Mouse (Mus musculus): ENCODE data around the gene H2al2b. TPM values are rescaled to one million over a fixed set of nuclear protein-coding genes. Genes with fewer than 3 reads are reported as not detected.
"Not testable (repeated sequence)": the region's sequence is repeated elsewhere in the genome, so short reads cannot be mapped to it uniquely, and the experiment has no call there.

H2al2b gene
- not detected for total RNA-seq (2021)
- long read RNA-seq, experiment 1 = 0 reads
- long read RNA-seq, experiment 2 = 0 reads

DNA sequence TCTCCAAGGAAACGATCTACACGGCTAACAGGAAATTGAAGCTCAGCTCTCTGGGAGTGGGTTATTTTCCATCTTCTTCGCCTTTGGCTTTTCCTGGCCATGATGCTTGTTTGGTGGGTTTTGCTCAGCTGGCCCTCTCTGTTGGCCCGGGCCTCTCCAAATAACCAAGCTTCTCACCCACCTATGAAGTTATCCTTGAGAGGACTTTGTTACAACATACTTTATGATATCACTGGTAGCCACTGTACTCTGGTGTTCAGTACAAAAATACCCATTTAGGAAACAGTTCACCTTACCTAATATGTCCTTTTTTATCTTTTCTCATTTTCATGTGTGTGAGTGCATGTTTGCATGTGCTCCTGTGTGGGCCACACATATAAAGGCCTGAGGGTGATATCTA lies at the start of gene H2al2b:
Gene H2al2b, minus strand, starts transcription at position 101 of the 400 bp plus-strand sequence.
- DNase-seq; intact Hi-C loops (cut with DNase I; ENCODE audit: low total_unique reads): not testable (repeated sequence)

Other genes starting within 250 kb of the H2al2b start
- not detected for gene H2al2c, start 121.6 kb downstream of the H2al2b start, total RNA-seq (2021)
- not detected for gene Sry, start 57.0 kb downstream of the H2al2b start, total RNA-seq (2021)
- not detected for gene Gm4064, start 75.5 kb upstream of the H2al2b start, total RNA-seq (2021)
- not detected for gene Rbmy, start 110.0 kb upstream of the H2al2b start, total RNA-seq (2021)
- not detected for gene Gm10256, start 110.0 kb upstream of the H2al2b start, total RNA-seq (2021)
- not detected for gene Gm10352, start 180.3 kb upstream of the H2al2b start, total RNA-seq (2021)
- not detected for gene Gm29289, start 211.9 kb upstream of the H2al2b start, total RNA-seq (2021)

Measured in gastrocnemius, postnatal 14 days (tissue).